Mouse (Mus musculus) heart, embryonic 15.5 days (tissue): Measurements from ENCODE around the gene Exosc5. TPM values are rescaled to one million over a fixed set of nuclear protein-coding genes. Genes with fewer than 3 reads are reported as not detected.

Experiments
- ATAC-seq: fragments of 200-750 bp; cut with Nextera tagmentation; replicated peaks from 2 replicates; pipeline ENCODE4 v1.8.0; 2017; ENCODE audit warnings: low read depth, moderate TSS enrichment; ENCODE audit not compliant: insufficient number of reproducible peaks, insufficient read depth, low FRiP score
- H3K27ac ChIP-seq: fragments of 300-500 bp; sonication (generic); 2 replicates; pipeline ENCODE4 v1.5.1; 2015; ENCODE audit warnings: mild to moderate bottlenecking, inconsistent platforms
- H3K27me3 ChIP-seq: fragments of 300-500 bp; sonication (generic); 2 replicates; pipeline ENCODE4 v1.6.1; 2015; ENCODE audit warnings: inconsistent platforms
- H3K36me3 ChIP-seq: fragments of 300-500 bp; sonication (generic); 2 replicates; pipeline ENCODE4 v1.6.1; 2015; ENCODE audit warnings: mild to moderate bottlenecking, inconsistent platforms
- H3K4me1 ChIP-seq: fragments of 300-500 bp; sonication (generic); replicated peaks from 2 replicates; pipeline ENCODE4 v1.6.1; 2015; ENCODE audit warnings: inconsistent platforms
- H3K4me2 ChIP-seq: fragments of 300-500 bp; sonication (generic); 2 replicates; pipeline ENCODE4 v1.6.1; 2015; ENCODE audit warnings: inconsistent platforms, mild to moderate bottlenecking, moderate library complexity
- H3K4me3 ChIP-seq: fragments of 300-500 bp; sonication (generic); 2 replicates; pipeline ENCODE4 v1.5.1; 2015; ENCODE audit warnings: mild to moderate bottlenecking, inconsistent platforms
- H3K9ac ChIP-seq: fragments of 300-500 bp; sonication (generic); 2 replicates; pipeline ENCODE4 v1.6.1; 2015; ENCODE audit warnings: mild to moderate bottlenecking, inconsistent platforms
- H3K9me3 ChIP-seq: fragments of 300-500 bp; sonication (generic); replicated peaks from 2 replicates; pipeline ENCODE4 v1.6.1; 2016; ENCODE audit warnings: inconsistent platforms
- WGBS: fragments of 180-500 bp; shearing (Covaris S2); methylation state at CpG from one replicate; pipeline ENCODE4 v1.1.7; 2015; ENCODE audit warnings: mixed read lengths; 5-methylcytosine and 5-hydroxymethylcytosine counted together
- polyA plus RNA-seq: library from polyadenylated mRNA; unstranded; fragments of >200 nt; fragmentation: Nextera tagmentation; extraction: Ambion mirVana; gene quantifications from 2 replicates; pipeline ENCODE4 v1.2.1, GENCODE M21; 2015

Exosc5 gene
- polyA plus RNA-seq, 1 experiment from 2014 or later, result 30.3 TPM

DNA sequence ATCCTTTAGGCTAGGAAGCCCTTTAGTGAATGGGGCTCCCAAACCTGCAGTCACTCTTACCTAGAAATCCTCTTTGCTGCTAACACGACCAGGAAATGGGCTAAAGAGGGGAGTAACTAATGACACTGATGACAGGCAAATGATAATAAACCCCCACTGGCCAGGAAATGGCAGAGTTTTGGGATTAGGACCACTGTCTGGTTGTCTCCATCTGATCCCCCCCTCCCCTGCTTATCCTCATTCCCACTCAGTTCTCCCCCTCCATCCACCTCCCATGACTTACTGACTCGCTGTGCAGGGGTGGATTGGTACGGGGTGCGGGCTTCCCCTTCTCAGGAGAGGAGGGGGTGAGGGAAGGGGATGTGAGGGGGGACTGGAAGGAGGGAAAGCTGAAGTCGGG lies 31.1 kb downstream of the Exosc5 start:
- peaks cover 34% of the 10 kb centered on the region for H3K4me1 ChIP-seq
- peak overlapping the region; percentile 77 for H3K4me3 ChIP-seq
- peak overlapping the region; percentile 88 for H3K4me2 ChIP-seq
- peak overlapping the region; percentile 89 for H3K27ac ChIP-seq
- ATAC-seq, result no peak
- no peaks in the 10 kb centered on the region for H3K9me3 ChIP-seq
- 40% methylated on average over 5 of the region's 5 CpGs for WGBS
- no peak overlapping the region for H3K9ac ChIP-seq
- no peaks in the 10 kb centered on the region; the same call in 1 of the 2 replicates for H3K36me3 ChIP-seq
- H3K27me3 ChIP-seq, result peaks cover 11% of the 10 kb centered on the region; the same call in 1 of the 2 replicates

DNA sequence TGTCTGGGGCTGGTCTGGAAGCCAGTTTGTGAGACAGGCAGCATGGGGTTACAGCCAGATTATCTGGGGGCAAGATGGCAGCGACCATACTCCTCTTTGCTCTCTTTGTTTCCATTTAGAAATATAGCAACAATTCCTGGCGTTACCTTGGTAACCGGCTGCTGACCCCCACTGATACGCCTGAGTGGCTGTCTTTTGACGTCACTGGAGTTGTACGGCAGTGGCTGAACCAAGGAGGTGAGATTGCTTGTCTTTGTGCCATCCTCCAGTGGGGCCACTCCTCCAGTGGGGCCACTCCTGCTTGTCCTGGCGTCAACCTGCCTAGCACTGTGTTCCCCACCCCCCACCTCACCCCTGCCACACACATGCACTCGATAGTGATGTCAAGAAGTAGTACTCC lies 35.1 kb downstream of the Exosc5 start:
- WGBS, result 72% methylated on average over 8 of the region's 8 CpGs

DNA sequence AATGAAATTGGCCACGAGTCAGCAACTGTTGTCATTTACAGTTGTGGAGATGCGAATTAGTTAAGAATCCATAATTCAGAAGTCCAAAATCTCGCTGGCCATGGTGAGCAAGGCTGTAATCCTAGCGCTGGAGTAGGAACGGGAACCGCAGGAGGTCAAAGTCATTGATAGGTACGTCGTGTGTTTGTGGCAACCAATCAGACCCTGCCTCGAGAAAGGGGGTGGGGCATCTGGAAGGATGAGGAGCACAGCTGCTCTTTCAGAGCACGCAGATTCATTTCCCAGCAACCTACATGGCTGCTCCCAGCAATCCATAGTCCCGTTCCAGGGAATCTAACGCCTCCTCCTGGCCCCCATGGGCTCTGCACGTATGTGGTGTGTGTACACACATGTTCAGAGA lies 40.9 kb downstream of the Exosc5 start:
- Histone ChIP-seq H3K36me3 (peaks cover 17% of the 10 kb centered on the region; the same call in 1 of the 2 replicates), H3K4me3 (no peak overlapping the region), H3K4me1 (peaks cover 16% of the 10 kb centered on the region), H3K4me2 (no peak overlapping the region), H3K9ac (no peak overlapping the region), H3K27me3 (no peaks in the 10 kb centered on the region), H3K9me3 (no peaks in the 10 kb centered on the region), H3K27ac (no peak overlapping the region)
- 61% methylated on average over 13 of the region's 13 CpGs for WGBS
- ATAC-seq, result no peak

More for the DNA sequence above, 35.1 kb downstream of the Exosc5 start:
- H3K9me3 ChIP-seq, result no peaks in the 10 kb centered on the region
- H3K9ac ChIP-seq, result no peak overlapping the region
- H3K4me2 ChIP-seq, result no peak overlapping the region
- peaks cover 11% of the 10 kb centered on the region; the same call in 1 of the 2 replicates for H3K27me3 ChIP-seq
- H3K36me3 ChIP-seq, result peaks cover 4% of the 10 kb centered on the region; the same call in 1 of the 2 replicates
- H3K4me1 ChIP-seq, result peaks cover 9% of the 10 kb centered on the region
- no peak overlapping the region for H3K4me3 ChIP-seq
- H3K27ac ChIP-seq, result no peak overlapping the region
- no peak for ATAC-seq

DNA sequence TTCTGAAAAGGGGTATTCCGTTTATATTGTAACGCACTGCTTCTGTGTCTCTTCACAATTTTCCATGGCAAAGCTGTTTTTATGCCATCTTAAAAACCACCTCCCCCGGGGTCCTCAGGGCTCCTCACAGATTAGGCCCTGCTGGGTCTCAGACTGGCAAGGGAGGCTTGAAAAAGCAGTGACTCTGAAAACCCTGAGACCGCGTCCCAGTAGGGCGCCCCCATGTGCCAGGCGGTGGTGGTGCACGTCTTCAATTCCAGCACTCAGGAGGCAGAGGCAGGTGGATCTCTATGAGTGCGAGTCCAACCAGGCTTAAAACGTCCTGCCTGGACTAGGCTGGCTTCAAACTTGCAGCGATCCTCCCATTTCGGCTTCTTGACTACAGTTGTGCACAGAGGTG lies 41.8 kb downstream of the Exosc5 start:
- Histone ChIP-seq H3K4me2 (no peak overlapping the region), H3K27ac (no peak overlapping the region), H3K9ac (no peak overlapping the region), H3K4me1 (peaks cover 25% of the 10 kb centered on the region), H3K36me3 (peaks cover 17% of the 10 kb centered on the region; the same call in 1 of the 2 replicates), H3K9me3 (no peaks in the 10 kb centered on the region), H3K27me3 (no peaks in the 10 kb centered on the region), H3K4me3 (no peak overlapping the region)
- ATAC-seq, result no peak
- WGBS, result 73% methylated on average over 12 of the region's 12 CpGs

DNA sequence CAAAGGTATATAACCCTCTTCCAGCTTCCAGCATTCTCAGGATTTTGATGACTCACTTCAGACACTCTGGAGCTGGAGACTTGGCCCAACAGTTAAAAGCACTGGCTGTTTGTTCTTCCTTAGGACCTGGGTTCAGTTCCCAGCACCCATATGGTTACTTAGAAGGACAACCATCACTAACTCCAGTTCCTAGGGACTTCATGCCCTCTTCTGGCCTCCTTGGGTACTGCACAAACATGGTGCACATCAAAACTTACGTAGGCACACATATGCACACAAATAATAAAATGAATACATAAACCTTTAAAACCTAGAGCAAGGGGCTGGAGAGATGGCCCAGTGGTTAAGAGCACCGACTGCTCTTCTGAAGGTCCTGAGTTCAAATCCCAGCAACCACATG lies 43.4 kb downstream of the Exosc5 start:
- Histone ChIP-seq H3K27ac (no peak overlapping the region), H3K4me1 (peaks cover 37% of the 10 kb centered on the region), H3K36me3 (peaks cover 12% of the 10 kb centered on the region; the same call in 1 of the 2 replicates), H3K9me3 (no peaks in the 10 kb centered on the region), H3K9ac (no peak overlapping the region), H3K4me3 (no peak overlapping the region), H3K4me2 (no peak overlapping the region), H3K27me3 (no peaks in the 10 kb centered on the region)
- 87% methylated on average over 2 of the region's 2 CpGs for WGBS
- no peak for ATAC-seq

DNA sequence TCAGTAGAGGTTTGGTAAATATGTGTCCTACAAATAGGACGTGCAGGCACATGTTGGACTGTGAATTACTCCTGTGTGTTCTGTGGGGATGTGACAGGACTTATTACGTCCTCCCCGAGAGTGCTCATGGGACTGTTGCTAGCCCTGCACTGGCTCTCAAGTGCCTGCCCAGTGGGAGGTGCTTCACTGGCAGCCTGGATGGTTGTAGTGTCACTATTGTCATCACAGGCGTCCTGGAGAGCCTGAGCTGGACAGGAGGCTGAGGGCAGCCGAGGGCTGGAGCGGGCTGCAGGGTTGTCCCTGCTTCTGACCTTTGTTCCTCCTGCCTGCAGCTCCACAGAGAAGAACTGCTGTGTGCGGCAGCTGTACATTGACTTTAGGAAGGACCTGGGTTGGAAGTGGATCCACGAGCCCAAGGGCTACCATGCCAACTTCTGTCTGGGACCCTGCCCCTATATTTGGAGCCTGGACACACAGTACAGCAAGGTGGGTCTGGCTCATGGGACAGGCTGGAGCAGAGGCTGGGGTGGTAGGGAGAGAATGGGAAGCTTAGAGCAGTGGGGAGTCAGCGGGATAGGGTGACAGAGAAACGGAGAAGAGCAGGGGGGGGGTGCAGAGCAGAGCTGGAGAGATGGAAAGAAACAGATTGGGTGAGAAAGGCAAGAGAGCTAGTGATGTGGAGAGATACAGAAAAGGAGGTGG lies 45.0 kb downstream of the Exosc5 start:
- ATAC-seq, result no peak
- Histone ChIP-seq H3K27me3 (no peaks in the 10 kb centered on the region), H3K4me3 (no peak overlapping the region), H3K9me3 (no peaks in the 10 kb centered on the region), H3K9ac (no peak overlapping the region), H3K4me1 (peaks cover 45% of the 10 kb centered on the region), H3K27ac (no peak overlapping the region), H3K36me3 (peaks cover 12% of the 10 kb centered on the region; the same call in 1 of the 2 replicates), H3K4me2 (peak overlapping the region; percentile 62)
- 24% methylated on average over 10 of the region's 10 CpGs for WGBS

DNA sequence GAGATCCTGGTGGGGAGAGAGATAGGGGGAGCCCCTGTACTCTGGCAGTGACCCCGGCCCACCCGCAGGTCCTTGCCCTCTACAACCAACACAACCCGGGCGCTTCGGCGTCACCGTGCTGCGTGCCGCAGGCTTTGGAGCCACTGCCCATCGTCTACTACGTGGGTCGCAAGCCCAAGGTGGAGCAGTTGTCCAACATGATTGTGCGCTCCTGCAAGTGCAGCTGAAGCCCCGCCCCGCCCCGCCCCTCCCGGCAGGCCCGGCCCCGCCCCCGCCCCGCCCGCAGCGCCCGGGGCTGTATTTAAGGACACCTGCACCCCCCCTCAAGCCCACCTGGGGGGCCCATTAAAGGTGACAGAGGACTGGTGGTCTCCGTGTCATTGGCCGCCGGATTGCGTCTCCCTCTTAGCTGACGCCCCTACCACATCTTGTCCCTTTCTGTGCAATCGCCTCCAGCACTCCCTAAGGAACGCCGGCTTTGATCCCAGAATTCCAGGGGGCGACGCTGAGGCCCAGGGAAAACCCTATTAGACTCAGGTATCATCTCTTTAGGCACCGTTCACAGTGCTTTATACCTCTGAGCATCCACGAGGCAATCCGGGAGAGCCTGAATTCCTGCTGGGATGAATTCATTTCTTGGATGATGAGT lies 45.9 kb downstream of the Exosc5 start:
- Histone ChIP-seq H3K4me1 (peaks cover 49% of the 10 kb centered on the region), H3K4me2 (peak overlapping the region; percentile 62), H3K27ac (peak overlapping the region; percentile 38; the same call in 1 of the 2 replicates), H3K4me3 (peak overlapping the region; percentile 33), H3K36me3 (peaks cover 12% of the 10 kb centered on the region; the same call in 1 of the 2 replicates), H3K27me3 (no peaks in the 10 kb centered on the region), H3K9ac (no peak overlapping the region), H3K9me3 (no peaks in the 10 kb centered on the region)
- WGBS, result 14% methylated on average over 37 of the region's 37 CpGs
- no peak for ATAC-seq

DNA sequence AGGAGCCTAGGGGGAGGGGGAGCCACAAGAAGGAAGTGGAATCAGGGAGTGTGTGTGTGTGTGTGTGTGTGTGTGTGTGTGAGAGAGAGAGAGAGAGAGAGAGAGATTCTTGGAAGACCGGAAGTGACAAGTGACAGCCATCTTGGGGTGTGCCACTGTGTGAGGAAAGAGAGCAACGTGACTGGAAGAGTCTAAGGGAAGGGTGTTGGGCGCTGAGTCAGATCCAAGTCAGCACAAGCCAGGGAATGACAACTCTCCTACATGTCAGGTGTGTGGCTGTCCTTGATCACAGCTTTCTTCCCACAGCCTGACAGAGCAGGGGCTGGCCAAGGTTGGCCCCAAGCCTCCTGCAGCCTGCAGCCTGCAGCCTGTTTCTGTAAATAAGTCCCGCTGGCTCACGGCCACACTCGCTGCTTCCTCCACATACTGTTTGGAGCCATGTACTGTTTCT lies 46.9 kb downstream of the Exosc5 start:
- H3K9me3 ChIP-seq, result no peaks in the 10 kb centered on the region
- peaks cover 9% of the 10 kb centered on the region; the same call in 1 of the 2 replicates for H3K36me3 ChIP-seq
- no peak overlapping the region for H3K4me3 ChIP-seq
- 0 out of 2 replicates have a peak, but pooled peaks have one; percentile 7 for ATAC-seq
- 0 out of 2 replicates have a peak overlapping the region, but pooled peaks have one; percentile 3 for H3K4me2 ChIP-seq
- H3K27me3 ChIP-seq, result no peaks in the 10 kb centered on the region
- peak overlapping the region; percentile 81 for H3K27ac ChIP-seq
- peaks cover 59% of the 10 kb centered on the region for H3K4me1 ChIP-seq
- 44% methylated on average over 6 of the region's 6 CpGs for WGBS
- H3K9ac ChIP-seq, result no peak overlapping the region

DNA sequence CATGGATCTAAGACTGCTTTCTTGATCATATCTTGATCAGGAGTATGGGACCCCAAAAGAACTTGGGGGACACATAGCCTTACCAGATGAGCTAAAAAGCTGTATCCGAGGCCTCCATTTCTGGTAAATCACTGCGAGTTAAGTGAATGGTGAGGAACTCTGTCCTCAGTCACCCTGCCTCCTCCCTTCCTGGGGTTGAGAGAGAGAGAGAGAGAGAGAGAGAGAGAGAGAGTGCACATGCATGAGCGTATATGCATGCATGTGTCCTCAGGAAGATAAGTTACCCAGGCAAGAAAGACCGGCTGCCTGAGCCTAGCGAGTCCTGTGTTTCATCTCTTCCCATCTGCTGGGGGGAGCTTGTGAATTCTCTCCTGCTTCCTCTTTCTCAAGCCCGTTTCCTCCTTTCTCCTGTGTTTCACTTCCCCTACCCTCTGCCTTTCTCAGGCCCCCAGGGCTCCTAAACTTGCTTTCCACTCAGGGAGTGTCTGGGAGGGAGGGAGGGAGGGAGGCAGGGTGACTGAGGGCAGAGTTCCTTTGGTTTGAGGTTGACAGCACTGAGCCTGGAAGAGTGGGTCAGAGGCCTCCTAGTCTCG lies 47.7 kb downstream of the Exosc5 start:
- WGBS, result 48% methylated on average over 7 of the region's 7 CpGs
- Histone ChIP-seq H3K4me1 (peaks cover 68% of the 10 kb centered on the region), H3K36me3 (0 out of 2 replicates have a peak, but pooled peaks cover 6% of the 10 kb centered on the region), H3K4me3 (no peak overlapping the region), H3K9me3 (no peaks in the 10 kb centered on the region), H3K4me2 (no peak overlapping the region), H3K27ac (peak overlapping the region; percentile 81), H3K27me3 (no peaks in the 10 kb centered on the region), H3K9ac (no peak overlapping the region)
- no peak for ATAC-seq

DNA sequence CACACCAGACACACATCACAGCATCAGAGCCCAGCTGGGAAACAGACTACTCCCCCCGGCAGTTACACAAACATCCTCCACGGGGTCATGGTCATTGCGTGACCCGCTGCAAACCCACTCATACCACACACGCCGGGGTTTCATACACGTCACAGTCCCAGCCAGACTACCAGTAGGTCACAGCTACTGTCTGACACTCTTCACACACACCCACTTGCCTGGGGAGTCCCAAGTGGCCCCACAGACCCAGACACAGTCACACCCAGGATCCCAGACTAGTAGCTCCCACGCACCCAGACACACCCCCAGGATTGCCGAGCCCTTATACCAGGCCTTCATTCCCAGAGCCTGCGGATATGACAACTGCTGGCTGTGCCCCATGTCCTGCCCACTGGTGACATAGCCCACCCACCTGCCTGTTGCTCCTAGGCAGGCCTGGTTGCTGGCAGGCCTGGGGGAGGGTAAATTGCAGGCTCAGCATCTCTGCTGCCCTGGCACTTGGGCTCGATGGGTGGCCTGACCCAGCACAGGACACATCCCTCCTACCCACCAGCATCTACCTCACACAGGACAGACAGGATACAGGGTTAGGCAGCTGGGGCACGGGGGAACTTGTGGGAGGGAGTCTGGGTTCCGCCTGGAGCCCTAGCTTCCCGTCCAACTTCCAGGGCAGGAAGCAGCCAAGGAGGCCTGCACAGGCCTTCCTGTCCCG lies 48.8 kb downstream of the Exosc5 start:
- H3K9me3 ChIP-seq, result no peaks in the 10 kb centered on the region
- peak overlapping the region; percentile 18 for H3K4me2 ChIP-seq
- WGBS, result 42% methylated on average over 15 of the region's 15 CpGs
- peaks cover 4% of the 10 kb centered on the region; the same call in 1 of the 2 replicates for H3K36me3 ChIP-seq
- no peak overlapping the region for H3K4me3 ChIP-seq
- H3K4me1 ChIP-seq, result peaks cover 78% of the 10 kb centered on the region
- no peak overlapping the region; the same call in 1 of the 2 replicates for H3K9ac ChIP-seq
- H3K27ac ChIP-seq, result peak overlapping the region; percentile 81
- ATAC-seq, result peak; percentile 47
- H3K27me3 ChIP-seq, result no peaks in the 10 kb centered on the region
